Comparison of ENCODE assay signal across 8 mouse cellular contexts in genomic region chr13:97205052-97205701, GRCm38 (mm10). TPM values are rescaled to one million over a fixed set of nuclear protein-coding genes. Genes with fewer than 3 reads are reported as not detected.
DNase-seq lines count a peak whose midpoint lies in the region; ATAC-seq lines count a peak whose summit lies in the region.

No protein-coding gene starts in this region.

- peak; percentile 66 for ATAC-seq in inflammation-experienced regulatory T-cells, adult 6 months
- ATAC-seq in megakaryocyte-erythroid progenitor cell, adult 5-6 weeks (replicated peaks; ENCODE audit: low FRiP score, low TSS enrichment, poor library complexity, severe bottlenecking) = peak; percentile 93

- peak; percentile 86 to 95 for DNase-seq in adrenal gland, adult (ENCODE audit: inconsistent age in 2 of 2, low spot score in 1 of 2)
- peak; percentile 91 for DNase-seq in embryo, embryonic 10.5 days (ENCODE audit: low spot score)
- DNase-seq in gastrocnemius, postnatal 14 days = peak; percentile 80
- peak; percentile 85 to 86 for DNase-seq in left cerebral cortex, postnatal 10 days (ENCODE audit: extremely low spot score in 1 of 2, low spot score in 2 of 2)
- peak; percentile 84 for DNase-seq in right cerebral cortex, postnatal 25 days
- DNase-seq in urinary bladder, postnatal 4 days (ENCODE audit: low spot score in 2 of 2) = peak; percentile 70 to 82

- intact Hi-C loops in gastrocnemius, postnatal 14 days (cut with DNase I; ENCODE audit: low total_unique reads) = no loop called here
- intact Hi-C loops in left cerebral cortex, postnatal 10 days (cut with DNase I) = no loop called here

RNA-seq across cellular contexts. Expression of gene Hexb, which starts 7.0 kb away (rescaled TPM):
- 10 to 100 TPM; 12.8 to 13.0 TPM for total RNA-seq in gastrocnemius, postnatal 14 days (2021)
- polyA plus RNA-seq in inflammation-experienced regulatory T-cells, adult 6 months (2017; shearing (Covaris generic)) = 100 to 1,000 TPM in 1 of 3 experiments, 10 to 100 TPM in 2; 58.3 to 103 (median 64.1) TPM
- total RNA-seq in left cerebral cortex, postnatal 10 days (2021) = 10 to 100 TPM; 90.1 to 93.4 TPM
- 4.1 and 10.7 TPM in 2 replicates for total RNA-seq in megakaryocyte-erythroid progenitor cell, adult 5-6 weeks (2014; fragmentation: Nextera tagmentation)
- 6.2 and 9.4 TPM in 2 replicates for total RNA-seq in megakaryocyte-erythroid progenitor cell, adult 5-6 weeks (2017)

RNA-seq across cellular contexts. Expression of gene Enc1, which starts 35.7 kb away (rescaled TPM):
- 1 to 10 TPM; 3.2 to 3.6 TPM for total RNA-seq in gastrocnemius, postnatal 14 days (2021)
- polyA plus RNA-seq in inflammation-experienced regulatory T-cells, adult 6 months (2017; shearing (Covaris generic)) = 1 to 10 TPM; 1.7 to 4.6 (median 3.3) TPM
- total RNA-seq in left cerebral cortex, postnatal 10 days (2021) = 100 to 1,000 TPM; 492 to 530 TPM
- 2.1 and 3.9 TPM in 2 replicates for total RNA-seq in megakaryocyte-erythroid progenitor cell, adult 5-6 weeks (2014; fragmentation: Nextera tagmentation)
- 3.9 and 4.6 TPM in 2 replicates for total RNA-seq in megakaryocyte-erythroid progenitor cell, adult 5-6 weeks (2017)

Comparison
In these comparisons a context has a peak if more than half of its experiments do, and no peak if none do; other contexts are left out.
1. Peak in every context shown above with its lines: DNase-seq and ATAC-seq.
2. RNA of gene Hexb, which starts 7.0 kb away (total RNA-seq): 90.1 to 93.4 TPM in left cerebral cortex, postnatal 10 days; 12.8 to 13.0 TPM in gastrocnemius, postnatal 14 days and 4.1 to 10.7 TPM in megakaryocyte-erythroid progenitor cell, adult 5-6 weeks; every median in the first group is over 4 times any median in the second.
3. RNA of gene Enc1, which starts 35.7 kb away (total RNA-seq): 492 to 530 TPM in left cerebral cortex, postnatal 10 days; 2.1 to 4.6 TPM in megakaryocyte-erythroid progenitor cell, adult 5-6 weeks and 3.2 to 3.6 TPM in gastrocnemius, postnatal 14 days; every median in the first group is over 10 times any median in the second.